Mouse (Mus musculus) neural tube, embryonic 11.5 days (tissue): ENCODE measurements around the gene Psenen. TPM values are rescaled to one million over a fixed set of nuclear protein-coding genes. Genes with fewer than 3 reads are reported as not detected.

ENCODE experiments used
- ATAC-seq: fragments of 200-750 bp; cut with Nextera tagmentation; 2 replicates; pipeline ENCODE4 v1.8.0; 2017; ENCODE audit warnings: moderate number of reproducible peaks, mild to moderate bottlenecking, moderate TSS enrichment, moderate library complexity; ENCODE audit not compliant: insufficient read depth, low FRiP score, low TSS enrichment
- DNase-seq: peaks from one replicate; pipeline ENCODE4 v3.0.0-alpha.2; 2015; ENCODE audit warnings: low spot score
- H3K27ac ChIP-seq: fragments of 300-500 bp; sonication (generic); 2 replicates; pipeline ENCODE4 v1.5.1; 2014; ENCODE audit warnings: low read depth, mild to moderate bottlenecking, low read length
- H3K27me3 ChIP-seq: fragments of 300-500 bp; sonication (generic); 2 replicates; pipeline ENCODE4 v1.6.1; 2014; ENCODE audit warnings: mild to moderate bottlenecking, low read length, mixed read lengths; ENCODE audit not compliant: control insufficient read depth, insufficient read depth
- H3K36me3 ChIP-seq: fragments of 300-500 bp; sonication (generic); 2 replicates; pipeline ENCODE4 v1.6.1; 2014; ENCODE audit warnings: mild to moderate bottlenecking, low read length, moderate library complexity, mixed read lengths; ENCODE audit not compliant: control insufficient read depth, insufficient read depth
- H3K4me1 ChIP-seq: fragments of 300-500 bp; sonication (generic); 2 replicates; pipeline ENCODE4 v1.6.1; 2014; ENCODE audit warnings: low read length, mixed read lengths; ENCODE audit not compliant: control insufficient read depth, insufficient read depth
- H3K4me2 ChIP-seq: fragments of 300-500 bp; sonication (generic); 2 replicates; pipeline ENCODE4 v1.6.1; 2014; ENCODE audit warnings: low read depth, mild to moderate bottlenecking, moderate library complexity
- H3K4me3 ChIP-seq: fragments of 300-500 bp; sonication (generic); 2 replicates; pipeline ENCODE4 v1.5.1; 2014; ENCODE audit warnings: low read depth, low read length
- H3K9ac ChIP-seq: fragments of 300-500 bp; sonication (generic); 2 replicates; pipeline ENCODE4 v1.6.1; 2014; ENCODE audit warnings: mild to moderate bottlenecking, low read length
- H3K9me3 ChIP-seq: fragments of 300-500 bp; sonication (generic); 2 replicates; pipeline ENCODE4 v1.6.1; 2016; ENCODE audit warnings: low read length; ENCODE audit not compliant: control insufficient read depth
- WGBS: fragments of 180-500 bp; shearing (Covaris S2); extraction: QIAGEN DNeasy Blood & Tissue Kit; methylation state at CpG from one replicate; pipeline ENCODE4 v1.1.7; 2014; 5-methylcytosine and 5-hydroxymethylcytosine counted together
- polyA plus RNA-seq: library from polyadenylated mRNA; unstranded; fragments of >200 nt; fragmentation: Nextera tagmentation; extraction: Ambion mirVana; gene quantifications from 2 replicates; pipeline ENCODE4 v1.2.1, GENCODE M21; 2014

Gene Psenen
- polyA plus RNA-seq, 1 experiment from 2014 or later: 97.8 TPM

DNA sequence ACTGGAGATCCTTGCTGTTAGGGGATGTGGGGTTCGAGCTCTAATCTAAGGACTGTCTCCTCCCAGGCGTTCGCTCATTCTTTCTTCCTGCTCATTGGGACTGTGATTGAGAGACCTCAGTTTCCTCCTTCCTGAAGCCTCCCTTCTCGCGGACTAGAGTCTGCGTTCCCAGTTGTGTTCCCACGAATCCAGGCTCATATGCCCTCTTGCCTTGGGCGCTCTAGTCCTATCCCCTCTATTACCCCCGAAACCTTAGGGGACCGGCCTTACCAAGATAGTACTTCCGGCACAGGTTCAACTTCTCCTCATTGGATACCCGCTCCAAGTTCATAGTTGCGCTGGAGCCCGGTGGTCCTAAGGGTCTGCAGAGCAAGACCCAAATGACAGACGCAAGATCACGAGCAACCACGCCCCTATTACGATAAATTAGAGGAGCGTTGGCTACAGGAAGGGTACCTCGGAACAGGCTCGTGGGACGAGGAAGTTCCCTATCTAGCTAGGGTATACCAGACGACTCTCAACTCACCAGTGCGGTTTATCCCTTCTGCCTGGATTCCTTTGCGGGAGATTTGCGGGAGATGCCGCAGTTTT is 806 bp downstream of the Psenen start:
- DNase-seq (peak; percentile 25), ATAC-seq (no peak)
- Histone ChIP-seq H3K27ac (0 out of 2 replicates have a peak overlapping the region, but pooled peaks have one; percentile 11), H3K27me3 (no peaks in the 10 kb centered on the region), H3K9me3 (no peaks in the 10 kb centered on the region), H3K4me2 (peak overlapping the region; percentile 83), H3K4me1 (peaks cover 11% of the 10 kb centered on the region), H3K9ac (peak overlapping the region; percentile 52), H3K36me3 (no peaks in the 10 kb centered on the region), H3K4me3 (peak overlapping the region; percentile 80)
- WGBS: 3% methylated on average over 27 of the region's 27 CpGs

DNA sequence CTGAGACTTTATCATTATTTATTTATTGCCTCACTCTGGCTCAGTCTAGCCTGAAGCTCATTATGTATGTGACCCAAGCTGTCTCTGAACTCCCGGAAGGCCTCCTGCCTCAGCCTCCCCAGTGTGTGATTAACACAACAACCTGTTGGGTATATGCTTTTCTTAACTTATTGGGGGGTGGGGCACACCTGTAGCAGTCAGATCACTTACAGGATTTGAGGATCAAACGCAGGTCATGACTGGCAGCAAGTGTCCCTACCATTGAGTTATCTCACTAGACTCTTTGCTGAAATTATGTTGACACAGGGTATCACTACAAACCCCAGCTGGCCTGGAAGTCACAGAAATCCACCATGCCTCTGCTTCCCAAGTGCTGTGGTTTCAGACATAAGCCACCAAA is 3.1 kb downstream of the Psenen start:
- Histone ChIP-seq H3K4me1 (peaks cover 11% of the 10 kb centered on the region), H3K27ac (no peak overlapping the region), H3K4me2 (no peak overlapping the region), H3K9me3 (no peaks in the 10 kb centered on the region), H3K27me3 (no peaks in the 10 kb centered on the region), H3K4me3 (no peak overlapping the region), H3K9ac (no peak overlapping the region), H3K36me3 (peaks cover 10% of the 10 kb centered on the region)
- WGBS: 66% methylated on average over 2 of the region's 2 CpGs
- DNase-seq (no peak), ATAC-seq (no peak)

DNA sequence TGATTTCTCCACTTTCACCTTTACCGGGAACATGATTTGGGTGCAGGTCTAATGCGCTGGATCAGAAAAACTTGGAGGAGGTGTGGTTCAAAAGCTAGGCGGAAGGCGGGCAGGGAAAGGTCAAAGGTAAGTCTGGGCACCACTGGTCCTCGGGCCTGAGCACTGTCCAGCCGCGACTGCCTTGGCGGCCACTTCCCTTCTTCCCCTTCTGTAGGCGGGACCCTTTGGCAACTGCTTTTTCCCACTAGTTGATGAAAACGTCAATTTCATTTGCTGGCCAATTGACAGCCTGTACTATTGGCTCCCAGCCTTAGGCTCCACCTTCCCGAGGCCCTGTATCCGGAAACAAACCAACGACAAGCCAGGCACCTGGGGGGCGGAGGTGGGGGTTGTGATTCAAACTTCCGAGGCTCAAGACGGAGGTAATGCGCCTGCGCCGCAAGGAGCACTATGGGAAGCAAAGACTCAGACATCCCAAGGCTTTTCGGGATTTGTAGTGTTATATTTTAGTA is 3.9 kb downstream of the Psenen start, which contains the start of gene Lin37:
Lin37 (minus strand) TSS at position 396 of the 512 bp plus-strand sequence.
- Histone ChIP-seq H3K27me3 (no peaks in the 10 kb centered on the region), H3K27ac (no peak within 1 kb of the TSS), H3K9ac (peak within 1 kb of the TSS; percentile 52), H3K4me2 (peak within 1 kb of the TSS; percentile 90), H3K4me1 (peaks cover 11% of the 10 kb centered on the region), H3K9me3 (no peaks in the 10 kb centered on the region), H3K36me3 (peaks cover 15% of the 10 kb centered on the region), H3K4me3 (peak within 1 kb of the TSS; percentile 49)
- under 1% methylated on average over 20 of the region's 20 CpGs for WGBS
- ATAC-seq (peak; percentile 84), DNase-seq (peak; percentile 96)

DNA sequence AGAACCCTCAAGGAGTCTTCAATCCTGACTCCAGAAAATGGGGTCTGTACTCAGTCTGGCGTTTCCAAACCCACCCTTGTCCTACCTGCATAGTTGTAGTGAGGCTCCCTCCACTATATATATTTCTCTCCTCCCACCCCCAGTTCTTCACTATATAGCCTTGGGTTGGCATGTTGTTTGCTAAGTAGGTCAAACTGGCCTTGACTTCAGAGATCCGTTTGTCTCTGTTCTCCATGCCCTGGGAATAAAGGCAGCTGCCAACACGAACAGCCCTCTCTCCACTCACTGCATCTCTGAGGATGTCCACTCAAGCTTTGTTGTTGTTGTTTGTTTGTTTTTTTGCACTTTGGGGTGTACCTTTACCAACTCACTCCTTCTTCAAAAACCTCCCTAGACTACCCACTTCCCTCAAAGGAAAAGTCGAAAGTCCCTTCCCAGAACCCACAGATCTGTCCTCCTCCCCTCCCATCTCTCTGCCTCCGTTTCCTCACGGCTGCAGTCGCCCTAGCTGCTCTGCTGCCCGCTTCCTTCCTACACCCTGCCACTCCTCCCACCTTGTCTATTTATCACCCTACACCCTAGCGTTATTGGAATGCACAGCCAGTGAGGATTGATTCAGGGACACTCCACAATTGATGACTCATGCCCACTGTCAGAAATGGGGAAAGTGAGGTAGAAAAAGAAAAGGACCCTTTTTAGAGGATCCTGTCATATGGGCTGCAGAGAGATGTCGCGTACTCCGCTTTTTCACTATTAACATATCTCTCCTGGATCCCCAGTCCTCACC is 4.6 kb downstream of the Psenen start:
- H3K4me3 ChIP-seq: peak overlapping the region; percentile 49
- peak overlapping the region; percentile 90 for H3K4me2 ChIP-seq
- H3K27ac ChIP-seq: no peak overlapping the region
- peaks cover 9% of the 10 kb centered on the region for H3K4me1 ChIP-seq
- no peak for ATAC-seq
- 19% methylated on average over 12 of the region's 12 CpGs for WGBS
- no peaks in the 10 kb centered on the region for H3K9me3 ChIP-seq
- peak overlapping the region; percentile 52 for H3K9ac ChIP-seq
- H3K36me3 ChIP-seq: peaks cover 16% of the 10 kb centered on the region
- no peak for DNase-seq
- H3K27me3 ChIP-seq: no peaks in the 10 kb centered on the region

DNA sequence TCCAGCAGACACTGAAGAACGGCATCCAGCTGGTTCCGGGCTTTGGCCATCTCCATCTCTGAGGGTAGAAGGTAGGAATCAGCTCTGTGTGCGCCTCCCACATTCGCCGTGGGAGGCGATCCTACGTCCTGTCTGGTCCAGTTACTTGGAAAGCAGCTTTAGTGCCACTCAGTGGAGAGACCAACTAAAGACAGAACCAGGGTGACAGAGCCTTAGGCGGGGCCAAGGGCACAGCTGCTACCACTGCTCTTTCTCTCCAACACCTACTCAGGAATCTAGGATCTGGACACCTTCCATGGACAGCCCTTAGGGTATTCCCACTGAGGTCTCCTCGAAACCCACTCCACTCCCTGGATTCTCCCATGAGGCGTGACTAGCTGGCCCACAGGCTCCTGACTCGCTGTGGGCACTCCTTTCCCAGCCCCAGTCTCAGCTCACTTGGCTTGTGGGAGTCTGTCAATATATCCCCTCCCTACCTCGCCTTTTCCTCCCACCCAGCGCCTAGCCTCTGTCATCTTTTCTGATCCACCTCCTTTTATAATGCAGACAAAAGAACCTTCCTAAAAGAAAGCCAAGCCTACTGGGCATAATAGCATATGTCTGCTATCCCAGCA is 5.4 kb downstream of the Psenen start:
- H3K4me3 ChIP-seq: 0 out of 2 replicates have a peak overlapping the region, but pooled peaks have one; percentile 49
- no peak overlapping the region for H3K9ac ChIP-seq
- H3K27ac ChIP-seq: no peak overlapping the region
- no peak for DNase-seq
- peaks cover 16% of the 10 kb centered on the region for H3K36me3 ChIP-seq
- no peak for ATAC-seq
- WGBS: 90% methylated on average over 13 of the region's 13 CpGs
- H3K4me1 ChIP-seq: peaks cover 15% of the 10 kb centered on the region
- H3K9me3 ChIP-seq: no peaks in the 10 kb centered on the region
- H3K27me3 ChIP-seq: no peaks in the 10 kb centered on the region
- peak overlapping the region; percentile 90 for H3K4me2 ChIP-seq

DNA sequence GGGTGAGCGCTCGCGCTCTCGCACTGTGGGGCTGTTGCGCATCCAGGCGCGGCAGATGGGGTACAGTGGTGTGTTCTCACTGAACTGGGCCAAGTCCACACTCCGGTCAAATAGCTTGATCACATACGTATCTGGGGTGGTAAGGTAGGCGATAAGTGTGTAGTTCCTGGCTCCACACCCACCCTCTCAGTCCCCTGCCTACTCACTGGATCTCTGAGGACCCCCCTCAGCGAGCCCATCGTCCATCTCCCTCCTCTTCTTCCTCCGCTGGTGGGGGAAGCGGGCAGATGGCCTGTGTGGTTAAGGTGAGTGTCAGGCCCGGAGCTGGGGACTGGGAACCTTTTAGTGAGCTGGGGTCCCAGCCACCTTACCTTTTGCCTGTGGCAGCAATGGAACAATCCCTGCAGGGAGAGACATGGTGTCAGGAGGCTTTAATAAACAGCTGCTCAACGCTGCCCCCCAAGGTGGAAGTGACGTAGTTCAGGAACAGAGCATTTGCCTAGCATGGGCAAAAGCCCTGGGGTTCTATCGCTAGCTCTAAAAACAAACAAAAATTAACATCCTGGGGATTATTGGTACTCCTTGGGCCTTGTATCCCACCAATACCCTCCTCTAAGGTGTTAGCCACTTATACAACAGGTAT is 6.4 kb downstream of the Psenen start:
- Histone ChIP-seq H3K9ac (no peak overlapping the region), H3K27me3 (no peaks in the 10 kb centered on the region), H3K4me1 (peaks cover 18% of the 10 kb centered on the region), H3K27ac (no peak overlapping the region), H3K9me3 (no peaks in the 10 kb centered on the region), H3K36me3 (peaks cover 16% of the 10 kb centered on the region), H3K4me2 (no peak overlapping the region), H3K4me3 (no peak overlapping the region)
- 94% methylated on average over 18 of the region's 18 CpGs for WGBS
- ATAC-seq: no peak
- no peak for DNase-seq

DNA sequence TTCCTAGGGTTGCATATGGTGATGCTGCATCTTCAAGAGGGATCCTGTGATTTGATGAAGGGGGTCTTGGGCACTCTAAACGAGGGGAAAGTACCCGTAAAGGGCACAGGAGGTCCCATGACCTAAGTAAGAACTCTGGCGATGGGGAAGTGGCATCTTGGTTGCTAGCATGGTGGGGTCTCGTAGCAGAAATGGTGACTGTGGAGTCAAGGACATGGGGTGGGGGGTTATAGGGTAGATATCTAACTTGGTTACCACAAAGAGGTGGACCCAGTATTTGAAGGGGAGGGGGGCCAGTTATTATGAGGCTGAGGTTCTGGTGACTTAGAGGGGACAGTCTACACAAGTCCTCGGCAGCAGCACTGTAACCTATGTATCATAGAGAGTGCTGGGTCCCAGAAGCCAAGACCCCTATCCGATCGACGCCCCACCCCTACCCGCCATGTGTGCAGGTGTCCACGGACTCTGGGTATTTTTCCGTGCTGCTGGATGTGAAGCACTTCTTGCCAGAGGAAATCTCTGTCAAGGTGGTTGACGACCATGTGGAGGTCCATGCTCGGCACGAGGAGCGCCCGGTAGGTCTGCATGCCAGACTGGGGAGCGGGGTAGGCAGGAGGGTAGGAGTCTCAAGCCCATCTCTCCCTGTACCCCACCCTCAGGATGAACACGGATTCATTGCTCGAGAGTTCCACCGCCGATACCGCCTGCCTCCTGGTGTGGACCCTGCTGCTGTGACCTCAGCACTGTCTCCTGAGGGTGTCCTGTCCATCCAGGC is 9.4 kb downstream of the Psenen start:
- Histone ChIP-seq H3K9me3 (no peaks in the 10 kb centered on the region), H3K36me3 (peaks cover 16% of the 10 kb centered on the region), H3K27me3 (no peaks in the 10 kb centered on the region), H3K4me1 (peaks cover 17% of the 10 kb centered on the region), H3K4me3 (peak overlapping the region; percentile 45; the same call in 1 of the 2 replicates), H3K4me2 (peak overlapping the region; percentile 93; the same call in 1 of the 2 replicates), H3K9ac (no peak overlapping the region), H3K27ac (no peak overlapping the region)
- WGBS: 85% methylated on average over 22 of the region's 22 CpGs
- ATAC-seq (no peak), DNase-seq (no peak)
